Mouse (Mus musculus) v-Abl transformed pro-B cells (cell line): ENCODE data around the gene Hgd.

Experiments
- in situ Hi-C, 2 experiments: fragments of 400-800 bp; cut with MboI; formaldehyde crosslinking; loops; one replicate each; pipeline ENCODE4 v1.15.1; 2025; ENCODE audit not compliant: unreplicated experiment in 2 of 2

Hgd gene

DNA sequence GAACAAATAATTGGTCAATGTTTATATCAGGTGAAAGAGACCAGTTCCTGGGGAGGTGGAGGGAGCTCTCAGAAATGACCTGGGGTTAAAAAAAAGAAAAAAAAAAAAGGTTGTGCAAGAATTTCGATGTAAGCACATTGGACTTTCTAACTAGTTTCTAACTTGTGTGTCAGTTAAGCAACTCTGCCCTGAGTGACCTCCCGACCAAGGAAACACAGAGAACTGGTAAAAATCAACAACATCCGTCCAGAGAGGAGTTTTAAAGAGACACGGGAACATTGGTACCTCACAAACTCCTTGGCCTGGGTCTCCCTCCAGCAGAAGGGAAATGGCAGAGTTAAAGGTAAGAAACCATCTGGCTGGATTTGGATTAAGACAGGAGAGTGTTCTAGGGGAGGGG, at the start of gene Hgd:
Gene Hgd, plus strand, starts transcription at position 160 of the 400 bp plus-strand sequence.
- in situ Hi-C loops: no loop called here

DNA sequence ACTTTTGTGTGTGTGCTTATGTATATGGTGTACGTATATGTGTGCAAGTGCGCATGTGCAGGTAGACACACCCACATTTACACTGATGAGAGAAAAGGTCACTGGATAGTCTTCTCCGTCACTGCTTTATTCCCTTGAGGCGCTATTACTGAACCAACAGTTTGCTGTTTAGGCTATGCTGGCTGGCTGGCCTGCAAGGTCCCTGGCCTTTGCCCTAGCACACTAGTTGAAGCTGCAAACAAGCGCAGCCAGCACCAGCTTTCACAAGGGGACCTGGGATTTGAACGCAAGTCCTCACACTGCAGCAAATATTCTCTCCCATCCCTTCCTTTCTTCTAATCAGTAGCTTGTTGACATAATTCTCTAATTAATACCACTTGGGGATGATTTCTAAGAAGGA, 49.8 kb upstream of the Hgd start:
- in situ Hi-C loops: loop anchor here (25.0 kb wide), 3 partner anchors 643 to 1443 kb away; partner anchors contain the start of genes Eaf2 (in 2 of the 2), Golgb1 (in 2 of the 2) and Timmdc1 (in 2 of the 2)

DNA sequence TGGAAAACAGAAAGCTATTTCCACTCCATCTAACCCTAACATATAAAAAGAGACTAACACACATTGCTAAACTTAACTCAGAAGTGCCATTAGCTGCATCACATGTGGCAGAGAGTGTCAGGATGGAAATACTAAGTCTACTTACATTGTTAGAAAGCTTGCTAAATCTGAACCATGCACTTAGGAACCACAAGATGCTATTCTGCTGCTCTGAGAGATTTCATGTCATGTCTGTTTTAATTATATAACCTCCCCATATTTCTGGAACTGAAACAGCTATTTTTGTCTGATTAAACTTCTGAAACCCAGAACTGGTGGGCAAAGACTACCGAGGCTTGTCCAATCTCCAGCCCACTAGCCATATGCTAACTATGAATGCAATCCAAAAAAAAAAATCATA, 47.9 kb upstream of the Hgd start:
- in situ Hi-C loops: loop anchor here (25.0 kb wide), 3 partner anchors 645 to 1445 kb away; partner anchors contain the start of genes Eaf2 (in 2 of the 2), Golgb1 (in 2 of the 2) and Timmdc1 (in 2 of the 2)

DNA sequence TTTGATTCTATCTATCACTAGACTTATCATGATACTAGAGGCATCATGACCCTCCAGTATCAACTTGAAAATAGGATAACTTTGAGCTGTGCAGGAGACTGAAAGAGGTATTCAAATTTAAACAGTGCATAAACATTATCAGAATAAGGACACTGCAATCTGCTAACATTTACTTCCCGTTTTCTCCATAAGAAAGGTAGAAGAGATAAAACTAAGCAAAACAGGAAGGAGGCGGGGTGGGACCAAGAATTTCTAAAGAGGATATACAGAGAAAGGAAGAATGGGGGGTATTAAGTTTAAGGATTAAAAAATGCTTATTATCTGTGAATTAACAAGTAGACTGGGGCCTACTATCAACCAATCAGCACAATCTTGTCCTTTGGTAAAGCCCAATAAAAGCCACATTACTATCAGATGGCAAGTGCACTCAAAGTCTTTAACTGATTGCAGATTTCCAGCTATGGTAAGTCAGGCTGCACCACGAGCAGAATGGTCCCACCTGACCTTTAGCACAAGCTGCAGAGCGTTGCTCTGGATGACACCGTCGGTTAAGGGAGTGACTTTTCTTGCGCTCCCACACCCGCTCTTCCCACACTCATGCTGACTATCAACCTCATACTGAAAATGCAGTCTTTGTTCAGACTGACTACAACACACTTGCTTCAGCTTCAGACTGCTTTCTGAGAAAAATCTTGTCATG, 46.4 kb upstream of the Hgd start:
- in situ Hi-C loops: loop anchor here (25.0 kb wide), 3 partner anchors 646 to 1446 kb away; partner anchors contain the start of genes Eaf2 (in 2 of the 2), Golgb1 (in 2 of the 2) and Timmdc1 (in 2 of the 2)

DNA sequence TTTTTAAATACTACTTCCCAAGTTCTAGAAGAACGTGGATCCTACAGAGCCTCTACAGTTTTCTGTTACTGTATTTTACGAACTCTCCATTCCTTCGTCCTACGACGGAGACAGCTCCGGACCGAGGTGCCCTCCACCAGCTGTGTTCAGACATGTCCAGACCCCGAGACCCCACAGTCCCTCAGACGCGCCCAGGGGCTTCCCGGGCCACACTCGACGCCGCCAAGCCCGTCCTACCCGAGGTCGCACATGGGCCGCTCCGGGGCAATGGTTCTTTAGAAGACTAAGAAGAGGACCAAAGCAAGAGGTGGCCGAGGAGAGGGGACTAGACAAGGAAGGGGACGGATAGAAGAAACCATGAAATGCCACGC, 40.7 kb upstream of the Hgd start:
- in situ Hi-C loops: loop anchor here (5.0 to 25.0 kb wide), 4 partner anchors 113 to 1452 kb away; partner anchors contain the start of genes Eaf2 (in 2 of the 2), Golgb1 (in 2 of the 2), Ndufb4 (in 2 of the 2) and Timmdc1 (in 2 of the 2)

DNA sequence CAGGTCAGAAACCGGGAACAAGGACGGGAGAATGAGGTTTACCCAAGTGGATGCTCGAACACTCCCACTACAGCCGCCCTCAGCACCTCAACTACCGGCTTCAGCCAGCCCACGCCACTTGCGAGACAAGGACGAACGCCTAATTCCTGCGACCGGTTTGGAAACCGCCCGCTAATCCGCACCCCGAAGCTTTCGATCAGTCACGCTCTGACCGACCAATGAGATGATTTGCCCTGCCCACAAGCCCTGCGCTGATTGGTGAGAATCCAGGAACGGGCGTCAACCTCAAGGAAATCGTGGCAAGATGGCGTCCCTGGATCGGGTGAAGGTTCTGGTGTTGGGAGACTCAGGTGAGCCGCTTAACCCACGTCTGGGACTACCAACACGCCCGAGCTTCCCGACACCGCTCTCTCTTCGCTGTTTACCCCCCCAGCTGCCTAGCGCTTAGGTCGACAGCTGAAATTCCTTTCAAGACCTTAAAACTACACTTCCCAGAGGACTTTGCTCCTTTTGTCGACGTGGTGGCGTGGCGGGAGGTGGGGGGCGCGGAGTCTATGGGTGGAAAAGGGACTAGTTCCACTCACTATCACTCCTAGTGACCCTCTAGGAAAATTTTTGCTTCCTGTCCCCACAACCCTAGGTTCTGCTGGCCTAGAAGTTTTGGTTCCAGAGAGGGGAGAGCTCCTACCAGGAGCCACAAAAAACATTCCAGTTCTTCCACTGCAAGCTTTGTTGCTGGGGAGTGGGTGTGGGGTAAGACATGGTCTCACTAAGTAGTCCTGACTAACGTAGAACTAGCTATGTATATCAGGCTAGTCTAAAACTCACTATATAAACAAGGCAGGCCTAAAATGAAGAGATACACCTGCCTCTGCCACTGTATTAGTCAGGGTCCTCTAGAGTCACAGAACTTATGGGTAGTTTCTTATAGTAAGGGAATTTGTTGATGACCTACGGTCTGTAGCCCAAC, 40.1 kb upstream of the Hgd start, which contains the start of the genes Gtf2e1 and Rabl3:
Gene Gtf2e1, minus strand, starts transcription at position 179 of the 970 bp plus-strand sequence.
Gene Rabl3, plus strand, starts transcription at position 275 of the 970 bp plus-strand sequence.
- in situ Hi-C loops: loop anchor here (5.0 to 25.0 kb wide), 6 partner anchors 112 to 1453 kb away; partner anchors contain the start of genes Eaf2 (in 2 of the 2), Golgb1 (in 2 of the 2), Ndufb4 (in 2 of the 2) and Timmdc1 (in 2 of the 2)

DNA sequence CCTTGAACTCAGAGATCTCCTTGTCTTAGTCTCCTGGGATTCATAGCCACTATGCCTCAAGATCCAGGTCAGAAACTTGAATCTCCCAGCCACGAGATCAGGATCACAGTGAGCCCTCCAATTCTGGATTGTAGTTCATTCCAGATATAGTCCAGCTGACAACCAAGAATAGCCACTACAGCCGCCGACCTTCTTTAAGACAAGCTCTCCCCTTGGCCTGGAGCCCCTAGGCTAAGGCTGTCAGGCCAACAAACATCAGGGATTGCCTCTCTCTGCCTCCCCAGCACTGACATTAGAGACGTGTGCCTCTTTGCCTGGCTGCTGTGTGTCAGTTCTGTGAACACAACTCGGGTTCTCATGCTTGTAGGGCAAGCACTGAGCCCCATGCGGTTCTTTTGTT, 39.2 kb upstream of the Hgd start:
- in situ Hi-C loops: loop anchor here (10.0 to 25.0 kb wide), 5 partner anchors 456 to 1453 kb away; partner anchors contain the start of genes Eaf2 (in 2 of the 2), Golgb1 (in 2 of the 2) and Timmdc1 (in 2 of the 2)

DNA sequence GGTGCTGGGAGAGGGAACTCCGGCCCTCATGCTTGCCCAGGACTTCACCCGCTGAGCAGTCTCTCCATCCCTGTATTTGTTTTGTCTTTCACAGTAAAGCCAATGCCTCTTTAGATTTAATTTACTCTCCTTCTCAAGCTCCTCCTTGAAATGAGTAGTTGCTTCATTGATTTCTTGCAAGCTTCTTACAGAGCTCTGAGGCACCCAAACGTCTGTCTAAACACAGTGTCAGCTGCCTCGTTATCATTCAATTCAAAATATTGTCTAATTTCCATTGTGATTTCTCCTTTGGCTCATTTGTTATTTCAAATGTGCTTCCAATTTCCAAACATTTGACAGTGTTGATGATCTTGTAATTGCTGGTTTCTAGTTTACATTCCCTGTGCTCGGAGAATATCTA, 33.6 kb upstream of the Hgd start:
- in situ Hi-C loops: loop anchor here (10.0 to 25.0 kb wide), 5 partner anchors 462 to 1459 kb away; partner anchors contain the start of genes Eaf2 (in 2 of the 2), Golgb1 (in 2 of the 2) and Timmdc1 (in 2 of the 2)

DNA sequence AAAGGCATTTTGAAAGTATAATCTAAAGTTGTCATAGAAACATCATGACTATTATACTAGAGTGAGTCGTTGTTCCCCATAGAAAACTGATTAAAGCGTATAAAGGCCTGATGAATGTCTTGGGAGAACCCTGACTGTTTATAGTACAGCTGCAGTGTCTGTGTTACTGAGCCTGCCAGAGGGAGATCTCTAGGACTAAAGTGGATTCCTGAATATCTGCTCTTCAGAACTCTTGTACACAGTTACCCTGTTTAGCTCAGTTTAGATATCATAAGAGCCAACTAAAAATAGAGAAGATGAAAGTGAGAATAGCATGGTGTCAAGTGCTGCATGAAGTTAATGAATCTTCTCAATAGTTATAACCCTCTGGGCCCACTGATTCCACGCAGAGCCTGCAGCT, 29.7 kb upstream of the Hgd start:
- in situ Hi-C loops: no loop called here

DNA sequence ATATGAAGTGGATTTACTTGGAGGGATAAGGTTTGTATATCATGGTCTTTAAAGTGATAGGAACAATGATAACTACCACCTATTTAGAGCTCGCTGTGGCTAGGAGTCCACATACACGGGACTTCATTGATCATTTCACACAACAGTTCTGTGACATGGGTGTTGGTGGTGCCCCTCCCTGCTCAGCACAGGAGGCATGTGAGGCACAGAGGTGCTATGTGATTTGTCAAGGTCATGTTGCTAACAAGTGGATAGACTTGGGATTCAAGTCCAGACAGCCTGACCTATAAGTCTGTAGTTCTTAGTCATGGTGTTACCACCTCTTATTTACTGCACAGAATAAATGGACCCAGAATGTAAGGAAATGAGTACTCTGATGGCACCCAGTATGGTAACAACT, 29.0 kb upstream of the Hgd start:
- in situ Hi-C loops: no loop called here

DNA sequence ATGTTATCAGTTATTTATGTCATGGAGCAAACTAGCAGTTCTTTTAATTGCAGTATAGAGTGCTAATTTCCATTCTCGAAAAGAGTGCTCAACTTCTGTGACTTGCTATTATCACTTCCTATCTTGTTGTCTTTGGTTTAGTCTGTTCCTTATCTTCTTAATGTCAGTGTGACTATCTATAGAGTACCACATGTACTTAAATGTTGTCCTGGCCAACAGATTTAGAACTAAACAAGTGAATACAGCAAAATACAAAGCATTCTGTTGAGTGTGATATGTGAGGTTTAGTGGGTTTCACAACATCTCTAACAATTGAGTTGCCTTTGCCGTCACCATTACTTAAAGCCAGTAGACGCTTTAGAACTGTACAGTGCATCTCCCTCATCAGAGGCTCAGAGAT, 27.1 kb upstream of the Hgd start:
- in situ Hi-C loops: no loop called here

DNA sequence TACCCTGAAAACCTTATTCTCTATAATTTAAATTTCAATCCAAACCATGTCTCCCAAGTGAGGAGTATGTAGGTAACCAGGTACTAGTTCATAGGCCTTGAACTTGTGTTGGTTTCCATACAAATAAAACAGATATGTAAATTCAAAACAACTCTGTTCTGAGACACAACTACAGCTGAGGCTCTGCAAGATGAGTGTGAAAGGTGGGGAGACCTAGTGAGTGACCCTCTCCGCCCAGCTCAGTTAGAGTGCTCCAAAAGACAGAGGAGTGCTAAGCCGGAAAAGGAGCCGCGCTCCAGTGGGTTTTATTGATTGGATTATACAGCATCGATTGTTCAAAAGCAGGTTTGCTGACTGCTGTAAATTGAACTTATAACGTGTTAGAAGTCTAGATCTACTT, 17.5 kb upstream of the Hgd start:
- in situ Hi-C loops: no loop called here

DNA sequence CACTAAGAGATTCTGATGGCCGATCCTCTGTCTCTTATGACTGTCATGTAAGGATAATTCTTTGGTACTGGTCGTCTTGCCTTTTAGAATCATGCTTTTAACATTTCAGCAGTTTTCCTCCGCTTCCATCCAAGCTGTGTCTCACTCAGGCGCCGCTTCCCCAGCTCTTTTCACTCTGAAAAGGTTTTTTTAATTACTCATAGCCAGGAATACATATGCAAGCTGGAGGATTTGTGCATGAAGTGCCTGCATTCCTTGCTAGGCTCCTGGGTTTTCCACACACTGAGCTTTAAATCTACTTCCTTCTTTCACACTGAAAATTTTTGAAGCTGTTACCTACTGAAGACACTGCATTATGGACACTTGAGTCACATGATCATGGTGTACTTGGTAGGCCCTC, 17.0 kb upstream of the Hgd start:
- in situ Hi-C loops: no loop called here

DNA sequence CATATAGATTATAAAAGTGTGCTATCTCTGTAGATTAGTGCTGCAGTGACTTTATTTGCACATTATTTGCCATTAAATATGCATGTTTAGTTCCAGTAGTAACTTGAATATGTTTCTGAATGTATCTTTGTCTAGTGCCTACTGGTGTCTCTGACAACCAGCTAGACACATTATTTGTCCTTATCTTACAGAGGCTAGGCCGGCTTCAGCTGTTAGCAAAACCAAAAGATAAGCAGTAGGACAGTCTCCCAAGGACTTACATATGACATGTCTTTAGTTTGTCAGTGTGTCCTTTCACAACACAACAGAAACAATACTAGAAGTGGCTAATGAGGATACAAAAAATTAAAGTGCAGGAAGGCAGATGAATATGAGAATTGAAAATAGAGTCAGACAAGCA, 14.8 kb upstream of the Hgd start:
- in situ Hi-C loops: no loop called here

DNA sequence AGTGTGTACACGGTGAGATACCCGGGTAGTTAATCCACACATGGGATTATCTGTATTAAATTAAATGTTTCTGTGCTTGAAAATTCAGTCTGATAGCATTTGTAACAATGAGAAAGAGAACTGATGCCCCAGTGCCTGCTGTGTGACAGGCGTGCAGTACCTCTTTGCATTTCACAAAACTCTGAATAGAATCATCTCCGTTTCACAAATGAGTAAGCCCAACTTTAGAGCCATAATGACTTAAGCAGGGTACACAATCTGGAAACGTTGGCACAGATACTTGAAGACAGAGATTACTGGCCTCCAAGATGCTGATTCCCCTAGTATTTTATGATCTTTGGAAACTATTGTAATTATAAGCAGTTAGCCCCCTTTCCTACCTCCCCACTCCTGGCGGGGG, 13.8 kb upstream of the Hgd start:
- in situ Hi-C loops: no loop called here

DNA sequence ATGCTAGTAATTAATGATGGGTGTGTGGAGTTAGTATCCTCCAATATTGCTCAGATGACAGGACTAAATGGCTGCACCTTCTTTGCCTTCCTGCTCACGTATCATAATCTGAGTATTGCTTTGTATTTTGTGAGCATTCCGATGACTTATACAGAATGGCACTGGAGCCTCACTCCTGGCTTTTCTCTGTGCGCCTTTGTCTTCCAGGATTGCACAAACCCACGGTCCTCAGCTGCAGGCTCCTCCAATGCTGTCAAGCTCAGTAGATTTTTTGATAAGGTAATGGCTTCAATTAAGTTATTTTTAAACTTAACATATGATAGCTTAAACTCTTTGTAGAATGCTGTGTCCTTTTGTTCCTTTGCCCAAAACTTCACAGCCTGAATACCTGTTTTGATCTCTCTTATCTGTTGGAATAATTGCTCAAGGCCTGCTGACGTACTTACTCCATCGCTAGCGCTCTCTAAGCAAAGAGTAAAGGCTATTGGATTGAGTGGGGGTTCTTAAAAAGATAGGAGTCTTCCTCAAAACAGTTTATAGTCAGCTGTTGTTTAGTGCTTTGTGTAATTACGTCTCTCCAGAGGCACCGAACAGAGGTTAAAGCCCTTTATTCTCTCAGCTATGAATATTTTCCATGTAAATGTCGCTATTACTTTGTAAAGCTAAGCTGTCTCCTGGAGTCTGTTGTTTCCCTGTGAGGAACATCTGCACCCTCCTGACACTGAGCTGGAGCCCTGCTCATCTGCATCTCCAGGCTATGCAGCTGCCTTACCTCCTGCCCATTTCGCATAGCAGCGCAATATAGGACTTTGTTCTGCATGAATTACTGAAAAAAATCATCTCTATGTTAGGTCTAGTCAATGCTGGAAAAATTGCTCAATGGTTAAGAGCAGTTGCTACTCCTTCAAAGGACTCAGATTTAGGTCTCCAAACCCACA, 12.6 kb upstream of the Hgd start:
- in situ Hi-C loops: no loop called here

DNA sequence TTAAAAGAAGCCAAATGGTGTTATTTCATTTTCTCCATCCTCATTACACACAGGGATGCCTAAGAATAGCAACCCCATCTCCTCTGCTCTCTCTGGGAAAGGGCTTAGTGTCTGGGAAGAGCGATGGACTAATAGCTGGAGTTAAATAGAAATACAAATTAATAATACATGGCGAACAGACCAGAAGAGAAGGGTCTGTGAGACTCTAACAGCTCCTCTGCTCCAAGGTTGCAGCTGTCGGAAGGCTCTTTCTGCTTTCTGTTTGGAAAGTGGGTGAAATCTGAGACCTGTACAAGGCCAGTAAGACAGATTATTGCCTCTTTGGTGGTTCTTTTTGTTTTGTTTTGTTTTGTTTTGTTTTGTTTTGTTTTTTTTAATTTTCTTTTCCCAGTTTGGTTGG, 8.4 kb upstream of the Hgd start:
- in situ Hi-C loops: no loop called here

DNA sequence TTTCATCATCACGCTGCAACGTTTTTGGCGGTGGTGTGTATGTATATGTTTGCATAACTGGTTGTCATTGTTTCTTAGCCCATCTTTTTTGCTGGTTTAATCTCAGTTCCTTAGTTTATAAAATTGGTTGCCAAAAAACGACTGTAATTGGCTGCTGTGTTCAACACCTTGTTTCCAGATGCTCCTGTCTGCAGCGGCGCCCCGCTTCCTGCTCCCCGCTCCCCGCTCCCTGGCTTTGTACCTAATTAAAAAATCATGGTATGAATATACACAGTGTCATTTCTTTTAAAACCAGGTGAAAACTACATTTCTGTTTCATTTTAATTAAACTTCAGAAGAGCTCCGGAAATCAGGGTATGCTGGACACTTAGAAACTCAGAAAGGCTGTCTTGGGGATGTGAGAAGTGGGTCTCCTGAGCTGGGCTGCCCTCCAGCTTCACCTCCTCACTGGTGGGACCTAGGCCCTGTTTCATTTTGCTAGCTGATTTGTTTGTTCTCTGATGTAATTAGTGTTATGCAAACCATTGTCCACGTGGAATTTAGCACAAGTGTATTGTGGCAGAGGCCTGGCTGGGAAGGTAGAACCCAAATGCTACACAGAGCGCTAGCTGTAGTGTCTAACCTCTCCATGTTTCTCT, 7.7 kb upstream of the Hgd start:
- in situ Hi-C loops: no loop called here

DNA sequence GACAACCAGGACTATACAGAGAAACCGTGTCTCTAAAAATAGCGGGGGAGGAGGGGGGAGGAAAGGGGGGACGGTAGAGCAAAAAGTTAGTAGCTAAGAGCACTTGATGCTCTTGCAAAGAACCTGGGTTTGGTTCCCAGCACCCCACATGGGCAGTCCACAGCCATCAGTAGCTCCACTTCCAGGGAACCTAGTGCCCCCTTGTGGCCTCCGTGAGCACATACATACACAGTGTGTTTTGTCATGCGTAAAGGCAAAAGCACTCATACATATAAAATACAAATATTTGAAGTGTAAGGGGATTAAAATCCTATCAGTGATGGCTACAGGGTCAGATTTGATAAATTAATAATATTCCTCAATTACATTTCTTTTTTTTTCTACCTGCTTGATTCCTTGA, 6.9 kb upstream of the Hgd start:
- in situ Hi-C loops: no loop called here
